Mouse (Mus musculus): ENCODE results near the gene Ccng2. TPM values are rescaled to one million over a fixed set of nuclear protein-coding genes. Genes with fewer than 3 reads are reported as not detected.
A peak's percentile ranks its signal among the peaks of the same experiment; 100 is the strongest.

Gene Ccng2
- polyA plus RNA-seq, 1 experiment: 149 TPM

DNA sequence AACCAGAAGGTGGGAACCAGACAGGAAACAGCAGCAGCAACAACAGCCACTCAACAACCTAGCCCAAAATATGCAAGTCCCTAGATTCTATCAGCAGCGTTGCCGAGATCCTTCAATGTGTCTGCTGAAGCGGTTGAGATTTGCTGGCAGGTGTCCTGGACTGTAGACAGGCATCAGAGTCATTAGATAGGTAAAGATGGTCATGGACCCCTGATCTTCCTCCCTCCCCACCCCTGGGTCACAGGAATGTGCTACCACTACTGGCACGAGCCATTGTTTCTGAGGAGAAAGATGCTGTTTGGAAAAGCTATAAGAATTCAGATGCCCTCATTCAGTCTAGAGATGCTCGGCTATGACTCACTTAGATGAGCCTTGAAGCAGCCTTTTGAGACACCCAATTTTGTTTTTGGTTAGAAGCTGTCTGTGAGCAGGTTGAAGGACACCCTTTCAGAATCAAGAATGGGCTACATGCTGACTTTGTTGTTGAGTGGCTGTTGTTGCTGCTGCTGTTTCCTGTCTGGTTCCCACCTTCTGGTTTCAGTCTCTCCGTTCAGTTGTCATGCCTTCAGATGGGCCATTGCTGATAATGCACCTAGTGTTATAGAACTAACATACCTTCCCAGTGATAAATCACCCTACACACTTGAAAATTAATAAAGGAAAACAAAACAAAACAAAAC is 3.5 kb upstream of the Ccng2 start:
- WGBS: 73% methylated on average over 6 of the region's 6 CpGs
- H3K27me3 ChIP-seq (ENCODE audit: control insufficient read depth, insufficient read depth, low read length): no peaks in the 10 kb centered on the region
- peaks cover 8% of the 10 kb centered on the region for H3K4me1 ChIP-seq (ENCODE audit: control insufficient read depth, insufficient read depth, insufficient read length, low read length)
- TF ChIP-seq POLR2A (IDR thresholded peaks at IDR 0.05; ENCODE audit: low read depth, low read length) (no peak), CTCF (IDR thresholded peaks at IDR 0.05; ENCODE audit: extremely low read depth, insufficient read length, insufficient replicate concordance, low read depth, low read length) (no peak)
- H3K36me3 ChIP-seq (ENCODE audit: control insufficient read depth, insufficient read depth, low read length): no peaks in the 10 kb centered on the region
- H3K27ac ChIP-seq (ENCODE audit: insufficient read depth, low read depth, low read length): 0 out of 2 replicates have a peak overlapping the region, but pooled peaks have one; percentile 9
- no peak overlapping the region for H3K4me3 ChIP-seq (ENCODE audit: low read depth, low read length)

DNA sequence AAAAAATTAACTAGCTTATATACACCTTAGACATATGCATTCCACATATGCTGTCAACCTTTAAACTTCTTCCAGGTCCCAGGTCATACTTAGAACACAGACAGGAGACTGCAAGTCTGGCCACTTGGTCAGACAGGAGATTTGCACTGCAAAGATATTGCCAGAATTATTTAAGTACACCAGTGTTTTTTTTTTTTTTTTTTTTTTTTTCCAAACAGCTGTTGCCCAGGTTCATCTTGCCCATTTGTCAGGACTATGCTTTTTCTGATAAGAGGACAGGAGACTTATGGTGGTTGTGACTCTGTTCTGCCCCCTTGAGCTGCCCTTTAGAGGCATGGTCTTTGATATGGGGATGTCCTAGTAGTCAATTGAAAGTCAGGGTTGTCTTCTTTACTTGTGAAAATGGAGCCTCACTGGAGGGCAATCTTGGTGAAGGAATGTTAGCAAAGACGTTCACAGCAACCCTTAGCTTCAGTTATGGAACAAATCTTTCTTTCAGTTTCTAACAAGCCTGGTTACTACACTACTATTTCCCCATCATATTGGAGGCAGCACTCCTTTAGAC is 2.8 kb upstream of the Ccng2 start:
- H3K36me3 ChIP-seq (ENCODE audit: control insufficient read depth, insufficient read depth, low read length): no peaks in the 10 kb centered on the region
- H3K27ac ChIP-seq (ENCODE audit: insufficient read depth, low read depth, low read length): peak overlapping the region; percentile 97
- WGBS: 21% methylated on average over 1 of the region's 1 CpGs
- no peaks in the 10 kb centered on the region for H3K27me3 ChIP-seq (ENCODE audit: control insufficient read depth, insufficient read depth, low read length)
- H3K4me3 ChIP-seq (ENCODE audit: low read depth, low read length): no peak overlapping the region
- peaks cover 8% of the 10 kb centered on the region for H3K4me1 ChIP-seq (ENCODE audit: control insufficient read depth, insufficient read depth, insufficient read length, low read length)
- no peak for TF ChIP-seq CTCF (IDR thresholded peaks at IDR 0.05; ENCODE audit: extremely low read depth, insufficient read length, insufficient replicate concordance, low read depth, low read length)
- no peak for TF ChIP-seq POLR2A (IDR thresholded peaks at IDR 0.05; ENCODE audit: low read depth, low read length)

DNA sequence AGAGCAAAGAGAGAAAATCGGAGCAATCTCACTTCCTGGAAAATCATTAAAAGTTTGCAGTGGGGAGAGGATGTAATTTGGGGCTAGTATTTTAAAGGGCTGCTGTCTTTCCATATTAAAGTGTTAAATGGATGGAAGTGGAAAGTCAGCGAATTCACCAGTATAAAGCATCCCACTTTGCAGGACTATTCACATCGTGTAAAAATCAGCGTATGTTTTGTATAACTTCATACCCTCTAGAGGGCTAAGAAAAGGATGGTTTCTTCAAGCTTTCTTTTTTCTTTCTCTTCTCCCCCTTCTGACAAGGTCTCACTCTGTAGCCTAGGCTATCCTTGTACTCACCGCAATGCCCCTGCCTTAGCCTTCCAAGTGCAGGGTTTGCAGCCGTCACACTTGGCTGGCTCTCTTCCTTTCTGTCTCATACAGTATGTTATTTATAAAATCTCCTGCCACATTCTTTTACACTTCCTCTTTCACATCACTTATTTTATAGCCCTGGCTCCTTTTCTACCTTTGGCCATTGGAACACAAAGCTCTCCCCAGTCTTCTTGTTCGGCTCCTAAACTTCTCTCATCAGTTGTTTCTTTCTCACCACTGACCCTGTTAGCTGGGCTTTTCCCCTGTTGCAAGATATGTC is 1.8 kb upstream of the Ccng2 start:
- peaks cover 8% of the 10 kb centered on the region for H3K4me1 ChIP-seq (ENCODE audit: control insufficient read depth, insufficient read depth, insufficient read length, low read length)
- 18% methylated on average over 7 of the region's 7 CpGs for WGBS
- no peaks in the 10 kb centered on the region for H3K27me3 ChIP-seq (ENCODE audit: control insufficient read depth, insufficient read depth, low read length)
- TF ChIP-seq POLR2A (IDR thresholded peaks at IDR 0.05; ENCODE audit: low read depth, low read length) (no peak), CTCF (IDR thresholded peaks at IDR 0.05; ENCODE audit: extremely low read depth, insufficient read length, insufficient replicate concordance, low read depth, low read length) (no peak)
- peaks cover 8% of the 10 kb centered on the region for H3K36me3 ChIP-seq (ENCODE audit: control insufficient read depth, insufficient read depth, low read length)
- H3K27ac ChIP-seq (ENCODE audit: insufficient read depth, low read depth, low read length): peak overlapping the region; percentile 97
- H3K4me3 ChIP-seq (ENCODE audit: low read depth, low read length): peak overlapping the region; percentile 42

DNA sequence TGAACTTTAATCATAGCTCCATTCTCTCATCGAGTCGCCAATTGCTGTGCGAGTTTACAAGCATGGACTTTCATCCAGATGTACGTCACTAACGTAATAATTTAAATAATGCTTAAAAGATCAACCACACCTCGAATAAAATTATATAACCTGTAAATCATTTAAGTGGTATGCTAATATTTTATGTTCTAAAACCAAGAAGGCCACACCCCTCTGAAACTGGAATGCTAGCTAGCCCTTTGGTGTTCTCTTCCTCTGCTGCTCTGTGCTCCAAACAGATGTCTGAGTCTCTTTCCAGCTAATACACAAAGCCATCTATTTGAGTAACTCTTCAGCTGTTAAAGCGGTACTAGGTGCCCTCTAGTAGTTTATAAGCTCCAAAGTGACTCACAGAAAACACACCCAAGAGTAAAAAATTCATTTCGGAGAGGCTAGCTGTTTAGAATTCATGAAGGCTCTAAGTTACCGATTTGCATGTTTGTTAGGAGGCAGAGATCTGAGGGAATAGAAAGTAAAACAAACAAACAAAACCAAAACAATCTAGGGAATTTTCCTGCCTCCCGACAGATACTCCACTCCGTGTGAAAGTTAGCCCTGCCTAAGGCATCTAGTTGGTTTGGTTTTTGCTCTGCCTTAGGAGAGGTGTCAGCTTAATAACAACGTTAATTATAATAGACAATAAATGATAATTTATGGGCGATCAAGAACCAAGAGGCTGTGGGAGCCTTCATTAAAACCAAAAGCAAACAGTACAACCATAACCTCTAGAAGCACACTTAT is 1.1 kb upstream of the Ccng2 start:
- no peaks in the 10 kb centered on the region for H3K27me3 ChIP-seq (ENCODE audit: control insufficient read depth, insufficient read depth, low read length)
- TF ChIP-seq POLR2A (IDR thresholded peaks at IDR 0.05; ENCODE audit: low read depth, low read length) (no peak), CTCF (IDR thresholded peaks at IDR 0.05; ENCODE audit: extremely low read depth, insufficient read length, insufficient replicate concordance, low read depth, low read length) (no peak)
- peak overlapping the region; percentile 97 for H3K27ac ChIP-seq (ENCODE audit: insufficient read depth, low read depth, low read length)
- peaks cover 8% of the 10 kb centered on the region for H3K4me1 ChIP-seq (ENCODE audit: control insufficient read depth, insufficient read depth, insufficient read length, low read length)
- H3K4me3 ChIP-seq (ENCODE audit: low read depth, low read length): no peak overlapping the region
- peaks cover 13% of the 10 kb centered on the region for H3K36me3 ChIP-seq (ENCODE audit: control insufficient read depth, insufficient read depth, low read length)
- 9% methylated on average over 13 of the region's 13 CpGs for WGBS

DNA sequence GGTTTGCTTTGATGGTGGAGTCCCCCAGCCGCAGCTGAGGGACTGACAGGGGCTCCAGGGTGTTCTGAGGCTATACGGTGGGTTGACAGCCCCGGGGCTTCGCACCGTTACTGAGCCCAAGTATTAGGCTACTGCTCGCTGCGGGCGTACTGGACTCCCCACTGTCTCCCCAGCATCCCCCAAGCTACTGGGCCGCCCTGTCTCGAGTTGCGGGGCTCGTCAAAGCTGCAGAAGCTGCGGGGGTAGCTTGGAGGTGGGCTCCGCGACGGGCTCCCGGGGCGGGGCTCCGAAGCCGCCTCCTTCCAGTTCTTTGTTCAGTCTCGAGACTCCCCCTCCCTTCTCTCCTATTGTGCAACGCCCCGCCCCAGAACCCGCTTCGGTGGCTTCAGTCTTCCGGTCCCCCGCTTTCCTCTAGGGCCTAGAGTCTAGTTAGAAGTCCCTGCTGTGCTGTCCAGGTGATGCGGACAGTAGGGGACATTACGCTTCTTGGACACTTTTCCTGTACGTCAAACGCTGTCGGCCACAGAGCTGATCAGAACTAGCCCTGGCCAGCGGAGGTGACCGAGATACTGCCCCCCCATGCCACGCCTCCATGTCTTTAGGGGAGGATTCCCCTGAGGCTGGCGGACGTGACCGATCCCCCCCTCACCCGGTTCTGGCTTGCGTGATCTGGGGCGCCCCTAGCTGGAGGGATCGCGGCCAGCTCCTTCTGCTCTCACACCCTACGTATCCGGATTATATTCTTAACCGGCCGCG is 972 bp downstream of the Ccng2 start:
- Histone ChIP-seq H3K4me3 (ENCODE audit: low read depth, low read length) (peak overlapping the region; percentile 84), H3K4me1 (ENCODE audit: control insufficient read depth, insufficient read depth, insufficient read length, low read length) (peaks cover 8% of the 10 kb centered on the region), H3K36me3 (ENCODE audit: control insufficient read depth, insufficient read depth, low read length) (peaks cover 28% of the 10 kb centered on the region), H3K27me3 (ENCODE audit: control insufficient read depth, insufficient read depth, low read length) (no peaks in the 10 kb centered on the region), H3K27ac (ENCODE audit: insufficient read depth, low read depth, low read length) (peak overlapping the region; percentile 91)
- peak; percentile 52; the same call in 1 of the 2 replicates for TF ChIP-seq CTCF (IDR thresholded peaks at IDR 0.05; ENCODE audit: extremely low read depth, insufficient read length, insufficient replicate concordance, low read depth, low read length)
- no peak for TF ChIP-seq POLR2A (IDR thresholded peaks at IDR 0.05; ENCODE audit: low read depth, low read length)
- under 1% methylated on average over 48 of the region's 48 CpGs for WGBS

DNA sequence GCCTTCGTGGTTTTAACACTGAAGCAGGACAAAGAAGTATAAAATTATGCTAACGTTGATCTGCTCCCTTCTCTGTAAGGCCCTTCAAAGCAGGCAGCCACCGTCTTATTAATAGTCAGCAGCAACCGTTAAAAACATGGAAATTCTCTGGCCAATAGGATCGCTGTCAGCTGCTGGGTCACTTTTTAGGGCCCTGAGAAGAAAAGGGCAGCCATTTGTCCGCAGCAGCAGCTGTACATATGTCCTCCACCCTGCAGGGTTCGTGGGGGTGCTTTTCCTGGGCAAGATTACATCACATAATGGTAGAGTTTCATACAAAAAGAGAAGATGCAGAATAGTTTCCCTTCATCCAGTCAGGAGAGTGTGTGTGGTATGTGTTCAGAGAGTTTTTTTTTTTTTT is 3.0 kb downstream of the Ccng2 start:
- peaks cover 47% of the 10 kb centered on the region for H3K36me3 ChIP-seq (ENCODE audit: control insufficient read depth, insufficient read depth, low read length)
- no peaks in the 10 kb centered on the region; the same call in 1 of the 2 replicates for H3K4me1 ChIP-seq (ENCODE audit: control insufficient read depth, insufficient read depth, insufficient read length, low read length)
- H3K27me3 ChIP-seq (ENCODE audit: control insufficient read depth, insufficient read depth, low read length): no peaks in the 10 kb centered on the region
- TF ChIP-seq POLR2A (IDR thresholded peaks at IDR 0.05; ENCODE audit: low read depth, low read length) (no peak), CTCF (IDR thresholded peaks at IDR 0.05; ENCODE audit: extremely low read depth, insufficient read length, insufficient replicate concordance, low read depth, low read length) (no peak)
- 65% methylated on average over 7 of the region's 7 CpGs for whole genome bisulfite sequencing
- H3K27ac ChIP-seq (ENCODE audit: insufficient read depth, low read depth, low read length): no peak overlapping the region
- H3K4me3 ChIP-seq (ENCODE audit: low read depth, low read length): peak overlapping the region; percentile 44

Data from small intestine, adult 2 months (tissue).